Mouse (Mus musculus) heart, embryonic 14.5 days (tissue): ENCODE results near the gene Olfr671. TPM values are rescaled to one million over a fixed set of nuclear protein-coding genes. Genes with fewer than 3 reads are reported as not detected.
"Not testable (repeated sequence)": the region's sequence is repeated elsewhere in the genome, so short reads cannot be mapped to it uniquely, and the experiment has no call there.

Source experiments
- ATAC-seq: fragments of 200-750 bp; cut with Nextera tagmentation; 2 replicates; pipeline ENCODE4 v1.8.0; 2017; ENCODE audit warnings: low read depth, moderate TSS enrichment; ENCODE audit not compliant: insufficient number of reproducible peaks, insufficient read depth, low FRiP score
- H3K27ac ChIP-seq, 2 experiments: fragments of 200-500 bp in 1 of 2; fragments of 300-500 bp in 1 of 2; sonication (generic) in 1 of 2; replicated peaks in 1 of 2; 2 replicates each; pipeline ENCODE4 v1.5.1; 2012 to 2014; ENCODE audit warnings: low read depth in 2 of 2, low read length in 2 of 2, control low read depth in 1 of 2, mild to moderate bottlenecking in 1 of 2, mixed read lengths in 1 of 2; ENCODE audit not compliant: control insufficient read depth in 1 of 2, insufficient read depth in 1 of 2
- H3K27me3 ChIP-seq: fragments of 300-500 bp; sonication (generic); 2 replicates; pipeline ENCODE4 v1.6.1; 2014; ENCODE audit warnings: mild to moderate bottlenecking, low read length, control low read depth; ENCODE audit not compliant: control insufficient read depth, insufficient read depth
- H3K36me3 ChIP-seq: fragments of 300-500 bp; sonication (generic); 2 replicates; pipeline ENCODE4 v1.6.1; 2014; ENCODE audit warnings: mild to moderate bottlenecking, control low read depth, low read length, mixed read lengths; ENCODE audit not compliant: control insufficient read depth, insufficient read depth
- H3K4me1 ChIP-seq, 2 experiments: fragments of 200-500 bp in 1 of 2; fragments of 300-500 bp in 1 of 2; sonication (generic) in 1 of 2; 2 replicates each; pipeline ENCODE4 v1.6.1; 2012 to 2014; ENCODE audit warnings: low read length in 2 of 2, control low read depth in 1 of 2, mixed read lengths in 1 of 2; ENCODE audit not compliant: control insufficient read depth in 2 of 2, insufficient read depth in 2 of 2
- H3K4me2 ChIP-seq: fragments of 300-500 bp; sonication (generic); 2 replicates; pipeline ENCODE4 v1.6.1; 2014; ENCODE audit warnings: mild to moderate bottlenecking, low read length
- H3K4me3 ChIP-seq, 2 experiments: fragments of 200-500 bp in 1 of 2; fragments of 300-500 bp in 1 of 2; sonication (generic) in 1 of 2; 2 replicates each; pipeline ENCODE4 v1.5.1; 2012 to 2014; ENCODE audit warnings: low read length in 2 of 2, mild to moderate bottlenecking in 2 of 2, control low read depth in 1 of 2, low read depth in 1 of 2, moderate library complexity in 1 of 2; ENCODE audit not compliant: control insufficient read depth in 1 of 2, insufficient read depth in 1 of 2
- H3K9ac ChIP-seq: fragments of 300-500 bp; sonication (generic); 2 replicates; pipeline ENCODE4 v1.6.1; 2014; ENCODE audit warnings: mild to moderate bottlenecking, low read length
- H3K9me3 ChIP-seq: fragments of 300-500 bp; sonication (generic); 2 replicates; pipeline ENCODE4 v1.6.1; 2016; ENCODE audit warnings: low read length, control low read depth; ENCODE audit not compliant: control insufficient read depth
- WGBS: fragments of 180-500 bp; shearing (Covaris S2); extraction: QIAGEN DNeasy Blood & Tissue Kit; methylation state at CpG from one replicate; pipeline ENCODE4 v1.1.7; 2014; 5-methylcytosine and 5-hydroxymethylcytosine counted together
- polyA plus RNA-seq: library from polyadenylated mRNA; unstranded; fragments of >200 nt; fragmentation: Nextera tagmentation; extraction: Ambion mirVana; gene quantifications from 2 replicates; pipeline ENCODE4 v1.2.1, GENCODE M21; 2014

The Olfr671 gene
- polyA plus RNA-seq = not detected in 2 replicates

- H3K4me3 ChIP-seq = no peak within 1 kb of the TSS
- no peak within 1 kb of the TSS for H3K9ac ChIP-seq
- H3K9me3 ChIP-seq = 0 out of 2 replicates have a peak, but pooled peaks cover 4% of the 10 kb centered on the region
- no peak within 1 kb of the TSS for H3K27ac ChIP-seq
- no peak within 1 kb of the TSS for H3K4me2 ChIP-seq
- 58% methylated on average over 1 of the region's 1 CpGs for WGBS
- H3K4me1 ChIP-seq = no peaks in the 10 kb centered on the region
- no peaks in the 10 kb centered on the region for H3K36me3 ChIP-seq
- ATAC-seq = no peak
- H3K27me3 ChIP-seq = no peaks in the 10 kb centered on the region
Measured at GRCm38 (mm10) chr7:104979026-104979425, at the start of gene Olfr671. Gene Olfr671 (minus strand): TSS chr7:104979126.

- Histone ChIP-seq H3K9ac (no peak within 1 kb of the TSS), H3K4me3 (no peak within 1 kb of the TSS), H3K4me1 (no peaks in the 10 kb centered on the region), H3K27me3 (no peaks in the 10 kb centered on the region), H3K9me3 (no peaks in the 10 kb centered on the region), H3K4me2 (no peak within 1 kb of the TSS), H3K36me3 (no peaks in the 10 kb centered on the region), H3K27ac (no peak within 1 kb of the TSS)
- 63% methylated on average over 1 of the region's 1 CpGs for WGBS
- ATAC-seq = no peak
Measured at GRCm38 (mm10) chr7:105028360-105028759, 49.4 kb upstream of the Olfr671 start, which contains the start of gene Olfr675. Gene Olfr675 (minus strand): TSS chr7:105028460.

DNA sequence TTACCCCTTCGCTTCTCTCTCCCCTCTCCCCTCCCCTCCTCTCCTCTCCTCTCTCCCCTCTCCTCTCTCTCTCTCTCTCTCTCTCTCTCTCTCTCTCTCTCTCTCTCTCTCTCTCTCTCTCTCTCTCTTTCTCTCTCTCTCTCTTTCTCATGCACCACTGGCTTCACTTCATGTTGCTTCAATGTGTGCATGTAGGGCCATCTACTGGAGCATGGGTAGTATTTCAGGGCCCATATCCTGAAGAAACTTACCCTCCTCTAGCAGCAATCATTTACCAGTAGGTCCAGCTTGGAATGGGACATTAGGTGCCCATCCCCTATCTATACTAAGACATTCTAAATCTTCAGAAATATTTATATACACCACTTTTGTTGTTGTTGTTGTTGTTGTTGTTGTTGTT lies 43.6 kb upstream of the Olfr671 start:
- Histone ChIP-seq H3K9me3 (no peaks in the 10 kb centered on the region), H3K4me1 (no peaks in the 10 kb centered on the region), H3K36me3 (no peaks in the 10 kb centered on the region), H3K9ac (no peak overlapping the region), H3K27ac (no peak overlapping the region), H3K4me2 (no peak overlapping the region), H3K27me3 (no peaks in the 10 kb centered on the region), H3K4me3 (no peak overlapping the region)
- WGBS = 78% methylated on average over 1 of the region's 1 CpGs
- no peak for ATAC-seq

DNA sequence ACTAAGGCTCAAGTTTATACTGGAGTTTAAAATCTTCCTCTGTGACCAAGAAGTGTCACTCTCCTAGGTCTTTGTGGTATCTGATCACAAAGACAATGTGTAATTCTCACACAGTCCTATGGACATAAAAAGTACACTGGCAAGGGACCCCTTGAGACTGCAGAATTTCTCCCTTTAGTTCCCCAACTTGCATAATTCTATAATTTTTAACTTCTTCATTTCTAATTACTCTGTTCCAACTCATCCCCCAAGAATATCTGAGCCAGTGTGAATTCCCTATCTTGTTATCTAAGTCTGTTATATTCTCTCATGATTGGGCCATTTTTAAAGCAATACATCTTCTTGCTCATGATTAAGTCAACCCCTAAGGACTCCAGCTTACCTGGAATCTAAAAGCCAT lies 23.0 kb upstream of the Olfr671 start, which contains the start of gene Olfr672:
Olfr672 (minus strand) TSS at position 101 of the 400 bp plus-strand sequence.
- H3K4me1 ChIP-seq = no peaks in the 10 kb centered on the region
- no peak within 1 kb of the TSS for H3K9ac ChIP-seq
- no peaks in the 10 kb centered on the region for H3K9me3 ChIP-seq
- no peaks in the 10 kb centered on the region for H3K36me3 ChIP-seq
- no peak within 1 kb of the TSS for H3K4me3 ChIP-seq
- no peak within 1 kb of the TSS for H3K4me2 ChIP-seq
- no peak within 1 kb of the TSS for H3K27ac ChIP-seq
- no peak for ATAC-seq
- no peaks in the 10 kb centered on the region for H3K27me3 ChIP-seq

DNA sequence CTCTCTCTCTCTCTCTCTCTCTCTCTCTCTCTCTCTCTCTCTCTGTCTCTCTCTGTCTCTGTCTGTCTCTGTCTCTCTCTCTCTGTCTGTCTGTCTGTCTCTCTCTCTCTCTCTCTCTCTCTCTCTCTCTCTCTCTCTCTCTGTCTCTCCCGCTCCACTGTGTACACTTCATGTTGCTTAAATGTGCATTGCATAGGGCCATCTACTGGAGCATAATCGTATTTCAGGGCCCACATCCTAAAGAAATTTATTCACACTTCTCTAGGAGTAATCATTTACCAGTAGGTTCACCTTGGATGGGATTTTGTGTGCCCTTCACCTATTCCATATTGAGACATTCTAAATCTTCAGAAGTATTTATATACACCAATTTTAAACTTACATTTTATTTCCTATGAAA lies 6.4 kb downstream of the Olfr671 start:
- WGBS = 64% methylated on average over 2 of the region's 2 CpGs
- not testable (repeated sequence) for H3K27ac ChIP-seq, ATAC-seq

GRCm38 (mm10) chr7:104962520-104962919 lies 16.4 kb downstream of the Olfr671 start, which contains the start of gene Olfr670:
Gene Olfr670 (minus strand): TSS chr7:104962620.
- no peaks in the 10 kb centered on the region for H3K27me3 ChIP-seq
- no peaks in the 10 kb centered on the region for H3K4me1 ChIP-seq
- no peaks in the 10 kb centered on the region for H3K9me3 ChIP-seq
- WGBS = 39% methylated on average over 1 of the region's 1 CpGs
- no peak within 1 kb of the TSS for H3K4me2 ChIP-seq
- ATAC-seq = no peak
- no peaks in the 10 kb centered on the region for H3K36me3 ChIP-seq
- H3K9ac ChIP-seq = no peak within 1 kb of the TSS
- H3K27ac ChIP-seq = no peak within 1 kb of the TSS
- H3K4me3 ChIP-seq = no peak within 1 kb of the TSS

More for the DNA sequence above, 6.4 kb downstream of the Olfr671 start:
- not testable (repeated sequence) for H3K36me3 ChIP-seq, H3K9me3 ChIP-seq, H3K4me1 ChIP-seq, H3K9ac ChIP-seq, H3K4me2 ChIP-seq, H3K4me3 ChIP-seq, H3K27me3 ChIP-seq

DNA sequence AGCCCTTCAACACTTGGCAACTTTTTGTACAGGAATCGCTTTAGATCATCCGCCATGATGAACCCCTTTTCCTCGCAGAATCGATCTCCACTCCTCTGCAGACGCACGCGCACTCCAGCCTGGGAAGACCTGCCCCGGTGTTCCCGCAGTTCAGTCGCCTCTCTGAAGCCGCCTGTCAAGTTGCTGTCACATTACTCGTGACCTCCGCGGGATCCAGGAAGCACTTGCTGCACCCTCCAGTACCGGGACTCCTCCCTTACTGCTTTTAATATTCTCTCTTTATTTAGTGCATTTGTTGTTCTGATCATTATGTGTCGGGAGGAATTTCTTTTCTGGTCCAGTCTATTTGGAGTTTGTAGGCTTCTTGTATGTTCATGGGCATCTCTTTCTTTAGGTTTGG lies 28.7 kb downstream of the Olfr671 start:
- H3K4me3 ChIP-seq, H3K27me3 ChIP-seq: not testable (repeated sequence)
- WGBS = 86% methylated on average over 16 of the region's 16 CpGs

DNA sequence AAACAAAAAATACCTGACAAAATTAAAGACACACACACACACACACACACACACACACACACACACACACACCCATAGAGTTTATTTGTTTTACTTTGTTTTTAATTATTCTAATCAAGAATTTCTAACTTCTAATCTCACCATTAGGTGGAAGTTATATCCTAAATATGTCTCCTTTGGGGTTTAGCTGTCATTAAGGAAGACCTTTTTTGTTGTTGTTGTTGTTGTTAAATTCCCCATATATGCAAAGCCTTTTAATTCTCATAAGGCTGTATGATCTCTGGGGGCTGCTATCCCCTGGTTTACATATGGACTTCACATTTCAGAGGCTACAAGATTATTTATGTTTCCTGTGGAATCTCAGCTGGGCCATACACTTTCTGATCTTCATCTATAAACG lies 45.0 kb downstream of the Olfr671 start, which contains the start of gene Olfr669:
Olfr669 (plus strand) TSS at position 301 of the 400 bp plus-strand sequence.
- no peaks in the 10 kb centered on the region for H3K27me3 ChIP-seq
- no peak within 1 kb of the TSS for H3K27ac ChIP-seq
- H3K4me2 ChIP-seq = no peak within 1 kb of the TSS
- H3K36me3 ChIP-seq = no peaks in the 10 kb centered on the region
- no peaks in the 10 kb centered on the region for H3K9me3 ChIP-seq
- ATAC-seq = no peak
- H3K4me3 ChIP-seq = no peak within 1 kb of the TSS
- WGBS = 76% methylated on average over 1 of the region's 1 CpGs
- no peaks in the 10 kb centered on the region for H3K4me1 ChIP-seq
- H3K9ac ChIP-seq = no peak within 1 kb of the TSS

More for the DNA sequence above, 28.7 kb downstream of the Olfr671 start:
- not testable (repeated sequence) for ATAC-seq, H3K36me3 ChIP-seq, H3K4me1 ChIP-seq, H3K9ac ChIP-seq, H3K9me3 ChIP-seq, H3K4me2 ChIP-seq, H3K27ac ChIP-seq
